Mouse (Mus musculus) lung, postnatal 0 days (tissue): Measurements from ENCODE around the gene Trir. TPM values are rescaled to one million over a fixed set of nuclear protein-coding genes. Genes with fewer than 3 reads are reported as not detected.

ENCODE experiments used
- ATAC-seq: fragments of 200-750 bp; cut with Nextera tagmentation; 2 replicates; pipeline ENCODE4 v1.8.0; 2017; ENCODE audit warnings: moderate library complexity
- DNase-seq: peaks from one replicate; pipeline ENCODE4 v3.0.0-alpha.2; 2016; ENCODE audit warnings: low spot score
- H3K27ac ChIP-seq: fragments of 300-500 bp; sonication (generic); 2 replicates; pipeline ENCODE4 v1.5.1; 2014; ENCODE audit warnings: antibody characterized with exemption, mild to moderate bottlenecking, low read length, mixed read lengths
- H3K27me3 ChIP-seq: fragments of 300-500 bp; sonication (generic); replicated peaks from 2 replicates; pipeline ENCODE4 v1.6.1; 2014; ENCODE audit warnings: low read length, mixed read lengths; ENCODE audit not compliant: insufficient read depth
- H3K36me3 ChIP-seq: fragments of 300-500 bp; sonication (generic); 2 replicates; pipeline ENCODE4 v1.6.1; 2014; ENCODE audit warnings: low read length, mixed read lengths; ENCODE audit not compliant: insufficient read depth
- H3K4me1 ChIP-seq: fragments of 300-500 bp; sonication (generic); 2 replicates; pipeline ENCODE4 v1.6.1; 2014; ENCODE audit warnings: antibody characterized with exemption, low read depth, low read length, mixed read lengths; ENCODE audit not compliant: insufficient read depth
- H3K4me2 ChIP-seq: fragments of 300-500 bp; sonication (generic); replicated peaks from 2 replicates; pipeline ENCODE4 v1.6.1; 2014; ENCODE audit warnings: low read depth, mild to moderate bottlenecking, low read length, moderate library complexity, mixed read lengths
- H3K4me3 ChIP-seq: fragments of 300-500 bp; sonication (generic); 2 replicates; pipeline ENCODE4 v1.5.1; 2014; ENCODE audit warnings: low read depth, low read length
- H3K9ac ChIP-seq: fragments of 300-500 bp; sonication (generic); replicated peaks from 2 replicates; pipeline ENCODE4 v1.6.1; 2014; ENCODE audit warnings: low read depth, mild to moderate bottlenecking
- H3K9me3 ChIP-seq: fragments of 300-500 bp; sonication (generic); 2 replicates; pipeline ENCODE4 v1.6.1; 2016; ENCODE audit warnings: low read length, mixed read lengths
- CTCF ChIP-seq: IDR thresholded peaks from 2 replicates; pipeline ENCODE4 v1.5.1; 2016; ENCODE audit warnings: antibody characterized with exemption, mild to moderate bottlenecking
- EP300 ChIP-seq: IDR thresholded peaks from 2 replicates; pipeline ENCODE4 v1.6.1; 2016; ENCODE audit warnings: antibody characterized with exemption, mild to moderate bottlenecking, control low read depth
- WGBS: fragments of 180-500 bp; shearing (Covaris S2); extraction: QIAGEN DNeasy Blood & Tissue Kit; methylation state at CpG from one replicate; pipeline ENCODE4 v1.1.7; 2014; 5-methylcytosine and 5-hydroxymethylcytosine counted together
- polyA plus RNA-seq: library from polyadenylated mRNA; unstranded; fragments of >200 nt; fragmentation: Nextera tagmentation; extraction: Ambion mirVana; gene quantifications from 2 replicates; pipeline ENCODE4 v1.2.1, GENCODE M21; 2015

Trir gene
- polyA plus RNA-seq, 1 experiment from 2014 or later = 126 TPM

DNA sequence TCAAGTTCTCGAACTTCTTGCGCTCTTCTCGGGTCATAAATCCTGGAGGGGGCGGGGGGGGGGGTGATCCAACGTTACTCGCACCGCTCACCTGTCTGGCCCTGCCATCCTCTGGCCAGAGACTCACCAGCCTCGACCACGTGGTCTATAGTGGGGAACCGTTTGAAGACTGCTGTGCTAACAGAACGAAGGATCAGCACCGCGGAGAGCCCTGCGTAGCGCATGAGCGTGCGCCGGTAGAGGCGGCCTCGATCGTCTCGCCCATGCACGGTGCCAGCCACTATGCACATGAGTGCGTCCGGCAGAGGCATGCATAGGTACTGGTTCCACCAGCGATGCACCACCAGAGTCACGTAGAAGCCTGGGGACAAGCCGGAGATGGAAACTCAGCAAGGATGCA lies 15.4 kb upstream of the Trir start:
- Histone ChIP-seq H3K27ac (no peak overlapping the region), H3K27me3 (peaks cover 33% of the 10 kb centered on the region)
- WGBS = 11% methylated on average over 28 of the region's 28 CpGs

DNA sequence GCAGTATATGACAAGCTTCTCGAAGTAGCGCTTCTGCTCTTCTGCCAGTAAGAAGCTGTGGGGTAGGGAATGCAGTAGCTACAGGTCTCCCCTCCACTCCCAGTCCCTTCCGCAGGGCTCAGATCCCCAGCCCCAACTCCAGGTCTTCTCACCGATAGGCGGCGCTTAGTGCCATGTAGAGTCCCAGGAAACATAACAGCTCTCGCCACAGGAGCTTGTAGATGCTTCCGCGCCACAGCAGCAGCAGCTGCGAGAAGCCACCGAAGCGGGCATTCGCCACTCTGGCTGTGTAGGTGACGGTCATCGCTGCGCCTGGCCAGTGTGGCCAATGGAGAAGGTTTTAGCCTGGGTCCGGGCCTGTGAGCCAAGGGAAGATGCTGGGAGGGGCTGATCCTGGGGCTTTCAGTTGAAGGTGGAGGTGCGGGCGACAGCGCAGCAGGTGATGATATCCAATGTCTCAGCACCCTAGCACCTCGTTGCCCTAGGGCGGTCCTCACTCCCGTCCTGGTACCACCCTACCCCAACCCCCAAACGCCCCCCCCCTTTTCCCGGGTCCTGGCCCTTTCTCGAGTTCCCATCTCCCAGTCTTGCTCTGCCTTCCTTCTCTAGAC lies 13.3 kb upstream of the Trir start:
- DNase-seq (peak; percentile 88), ATAC-seq (peak; percentile 86)
- Histone ChIP-seq H3K9ac (no peak overlapping the region), H3K9me3 (no peaks in the 10 kb centered on the region), H3K4me2 (peak overlapping the region; percentile 48; the same call in 1 of the 2 replicates), H3K36me3 (peaks cover 3% of the 10 kb centered on the region), H3K4me3 (peak overlapping the region; percentile 8; the same call in 1 of the 2 replicates), H3K27ac (no peak overlapping the region), H3K27me3 (peaks cover 26% of the 10 kb centered on the region), H3K4me1 (peaks cover 3% of the 10 kb centered on the region; the same call in 1 of the 2 replicates)
- WGBS = 4% methylated on average over 26 of the region's 26 CpGs
- peak; percentile 83 for TF ChIP-seq CTCF
- no peak for TF ChIP-seq EP300

More for the DNA sequence above, 15.4 kb upstream of the Trir start:
- no peak overlapping the region for H3K4me2 ChIP-seq
- H3K9ac ChIP-seq = no peak overlapping the region
- DNase-seq = no peak
- no peaks in the 10 kb centered on the region for H3K9me3 ChIP-seq
- TF ChIP-seq CTCF (no peak), EP300 (no peak)
- H3K4me1 ChIP-seq = peaks cover 3% of the 10 kb centered on the region; the same call in 1 of the 2 replicates
- no peaks in the 10 kb centered on the region for H3K36me3 ChIP-seq
- no peak for ATAC-seq
- H3K4me3 ChIP-seq = no peak overlapping the region

DNA sequence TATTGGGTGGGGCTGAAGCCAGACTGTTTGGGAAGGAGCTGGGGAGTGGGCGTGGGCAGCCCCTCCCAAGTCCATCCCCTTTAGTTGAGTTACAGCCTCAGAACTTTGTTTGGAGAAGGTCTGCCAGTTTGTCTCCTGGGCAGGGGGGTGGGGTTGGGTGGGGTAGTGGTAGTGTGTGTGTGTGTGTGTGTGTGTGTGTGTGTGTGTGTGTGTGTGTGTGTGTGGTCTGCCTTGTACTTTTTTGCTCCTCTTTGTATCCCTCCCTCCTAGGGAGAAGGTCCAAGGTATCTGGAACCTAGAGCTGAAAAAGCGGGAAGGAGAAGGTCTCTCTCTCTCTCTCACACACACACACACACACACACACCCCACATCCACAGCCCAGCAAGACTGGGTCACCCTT lies 12.2 kb upstream of the Trir start, which contains the start of gene Best2:
Gene Best2 (minus strand): TSS at position 101 of the 400 bp plus-strand sequence.
- no peak for ATAC-seq
- Histone ChIP-seq H3K9me3 (no peaks in the 10 kb centered on the region), H3K4me2 (peak within 1 kb of the TSS; percentile 48; the same call in 1 of the 2 replicates), H3K27ac (no peak within 1 kb of the TSS), H3K36me3 (peaks cover 7% of the 10 kb centered on the region), H3K4me1 (peaks cover 3% of the 10 kb centered on the region; the same call in 1 of the 2 replicates), H3K27me3 (peaks cover 21% of the 10 kb centered on the region), H3K4me3 (peak within 1 kb of the TSS; percentile 8; the same call in 1 of the 2 replicates), H3K9ac (no peak within 1 kb of the TSS)
- 57% methylated on average over 2 of the region's 2 CpGs for WGBS
- no peak for DNase-seq
- TF ChIP-seq EP300 (no peak), CTCF (no peak)

DNA sequence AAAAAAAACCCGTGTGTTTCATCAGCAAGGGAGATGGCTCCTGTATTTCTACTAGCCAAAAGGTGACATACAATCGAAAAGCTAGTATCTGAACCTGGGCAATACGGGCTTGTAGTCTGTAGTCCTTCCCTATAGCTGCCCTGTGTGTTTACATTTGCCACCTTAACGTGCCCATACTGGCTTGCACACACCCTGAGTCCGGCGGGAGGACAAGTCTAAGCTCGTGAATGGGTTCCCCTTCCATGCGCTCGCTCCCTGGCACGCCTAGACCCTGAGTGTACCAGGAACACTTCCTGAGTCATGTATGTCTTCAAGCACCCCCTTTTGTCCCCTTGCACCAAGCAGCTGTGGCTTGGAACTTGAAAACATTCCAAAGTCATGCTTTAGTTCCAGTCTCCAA lies 9.9 kb upstream of the Trir start:
- TF ChIP-seq EP300 = no peak
- TF ChIP-seq CTCF = no peak

DNA sequence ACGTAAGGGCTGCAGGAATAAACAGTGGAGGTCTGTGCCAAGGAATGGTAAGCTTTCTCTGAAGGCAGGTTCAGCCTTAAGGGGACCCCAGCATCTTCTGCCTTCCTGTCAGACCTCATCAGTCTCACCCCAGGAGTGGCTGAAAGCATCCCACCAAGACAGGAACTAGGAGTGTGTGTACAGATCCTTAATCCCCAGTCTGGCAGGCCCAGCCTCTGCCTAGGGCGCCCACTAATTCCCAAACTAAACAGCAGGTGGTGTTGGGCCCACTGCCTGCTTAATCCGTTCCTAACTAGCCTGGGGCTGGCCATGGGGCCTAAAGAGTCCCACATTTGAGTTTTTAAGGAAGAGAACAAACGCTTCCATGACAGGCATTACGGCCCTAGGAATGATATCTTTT lies 9.4 kb upstream of the Trir start:
- 45% methylated on average over 5 of the region's 5 CpGs for WGBS
- Histone ChIP-seq H3K4me3 (no peak overlapping the region), H3K4me1 (peaks cover 3% of the 10 kb centered on the region; the same call in 1 of the 2 replicates), H3K36me3 (peaks cover 13% of the 10 kb centered on the region), H3K9ac (no peak overlapping the region), H3K27ac (no peak overlapping the region), H3K9me3 (no peaks in the 10 kb centered on the region), H3K4me2 (no peak overlapping the region), H3K27me3 (peaks cover 6% of the 10 kb centered on the region; the same call in 1 of the 2 replicates)
- TF ChIP-seq EP300 = no peak
- no peak for TF ChIP-seq CTCF
- DNase-seq (no peak), ATAC-seq (no peak)

More for the DNA sequence above, 9.9 kb upstream of the Trir start:
- no peak overlapping the region for H3K4me3 ChIP-seq
- H3K27ac ChIP-seq = no peak overlapping the region
- ATAC-seq = no peak
- peaks cover 8% of the 10 kb centered on the region; the same call in 1 of the 2 replicates for H3K27me3 ChIP-seq
- WGBS = 58% methylated on average over 10 of the region's 10 CpGs
- H3K36me3 ChIP-seq = peaks cover 8% of the 10 kb centered on the region
- no peak for DNase-seq
- no peak overlapping the region for H3K9ac ChIP-seq
- H3K4me1 ChIP-seq = peaks cover 3% of the 10 kb centered on the region; the same call in 1 of the 2 replicates
- H3K4me2 ChIP-seq = no peak overlapping the region
- H3K9me3 ChIP-seq = no peaks in the 10 kb centered on the region

DNA sequence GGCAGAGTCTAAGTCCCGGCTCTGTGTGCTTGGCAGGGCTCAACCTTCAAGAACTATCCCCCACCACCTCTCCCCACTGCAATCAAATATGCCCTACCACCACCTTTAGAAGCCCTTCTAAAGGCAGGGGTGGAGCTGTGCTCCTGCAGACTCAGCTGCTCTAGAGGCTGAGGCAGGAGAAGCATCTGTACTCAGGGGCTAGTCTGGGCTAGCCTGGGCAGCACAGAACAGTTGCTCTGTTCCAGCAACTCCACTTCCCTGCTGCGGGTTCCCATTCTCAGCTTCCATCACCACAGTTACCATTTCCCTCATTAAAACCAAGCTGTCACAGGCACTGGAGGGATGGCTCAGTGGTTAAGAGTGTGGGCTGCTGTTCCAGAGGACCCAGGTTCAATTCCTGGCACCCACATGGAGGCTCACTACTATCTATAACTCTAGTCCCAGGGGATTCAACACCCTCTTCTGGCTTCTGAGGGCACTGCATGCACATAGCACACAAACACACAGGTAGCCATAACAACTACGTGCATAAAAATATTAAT lies 5.0 kb upstream of the Trir start:
- Histone ChIP-seq H3K4me1 (peaks cover 18% of the 10 kb centered on the region), H3K9ac (no peak overlapping the region), H3K36me3 (peaks cover 15% of the 10 kb centered on the region), H3K4me2 (no peak overlapping the region), H3K27me3 (no peaks in the 10 kb centered on the region), H3K4me3 (no peak overlapping the region), H3K27ac (no peak overlapping the region), H3K9me3 (no peaks in the 10 kb centered on the region)
- ATAC-seq (no peak), DNase-seq (no peak)
- TF ChIP-seq CTCF = peak; percentile 21; the same call in 1 of the 2 replicates
- no peak for TF ChIP-seq EP300
- 89% methylated on average over 3 of the region's 3 CpGs for WGBS
